Mouse (Mus musculus) forebrain, embryonic 11.5 days (tissue): ENCODE measurements around the gene Fosb. TPM values are rescaled to one million over a fixed set of nuclear protein-coding genes. Genes with fewer than 3 reads are reported as not detected.

ENCODE experiments used
- ATAC-seq: fragments of 200-750 bp; cut with Nextera tagmentation; replicated peaks from 2 replicates; pipeline ENCODE4 v1.8.0; 2017; ENCODE audit warnings: moderate TSS enrichment; ENCODE audit not compliant: low FRiP score
- DNase-seq: peaks from one replicate; pipeline ENCODE4 v3.0.0-alpha.2; 2017; ENCODE audit warnings: low spot score
- H3K27ac ChIP-seq: fragments of 300-500 bp; sonication (generic); 2 replicates; pipeline ENCODE4 v1.5.1; 2014; ENCODE audit warnings: low read depth, low read length
- H3K27me3 ChIP-seq: fragments of 300-500 bp; sonication (generic); 2 replicates; pipeline ENCODE4 v1.6.1; 2014; ENCODE audit warnings: mild to moderate bottlenecking, low read length, mixed read lengths; ENCODE audit not compliant: control insufficient read depth, insufficient read depth
- H3K36me3 ChIP-seq: fragments of 300-500 bp; sonication (generic); 2 replicates; pipeline ENCODE4 v1.6.1; 2014; ENCODE audit warnings: mild to moderate bottlenecking, low read length, moderate library complexity, mixed read lengths; ENCODE audit not compliant: control insufficient read depth, insufficient read depth
- H3K4me1 ChIP-seq: fragments of 300-500 bp; sonication (generic); replicated peaks from 2 replicates; pipeline ENCODE4 v1.6.1; 2014; ENCODE audit warnings: low read length, mixed read lengths; ENCODE audit not compliant: control insufficient read depth, insufficient read depth
- H3K4me2 ChIP-seq: fragments of 300-500 bp; sonication (generic); 2 replicates; pipeline ENCODE4 v1.6.1; 2014; ENCODE audit warnings: low read depth, mild to moderate bottlenecking, low read length, moderate library complexity, mixed read lengths; ENCODE audit not compliant: severe bottlenecking
- H3K4me3 ChIP-seq: fragments of 300-500 bp; sonication (generic); 2 replicates; pipeline ENCODE4 v1.5.1; 2014; ENCODE audit warnings: low read depth, low read length
- H3K9ac ChIP-seq: fragments of 300-500 bp; sonication (generic); 2 replicates; pipeline ENCODE4 v1.6.1; 2014; ENCODE audit warnings: low read length
- H3K9me3 ChIP-seq: fragments of 300-500 bp; sonication (generic); 2 replicates; pipeline ENCODE4 v1.6.1; 2016; ENCODE audit warnings: low read length, mixed read lengths; ENCODE audit not compliant: control insufficient read depth
- WGBS: fragments of 180-500 bp; shearing (Covaris S2); extraction: QIAGEN DNeasy Blood & Tissue Kit; methylation state at CpG from one replicate; pipeline ENCODE4 v1.1.7; 2014; 5-methylcytosine and 5-hydroxymethylcytosine counted together
- polyA plus RNA-seq: library from polyadenylated mRNA; unstranded; fragments of >200 nt; fragmentation: Nextera tagmentation; extraction: Ambion mirVana; gene quantifications from 2 replicates; pipeline ENCODE4 v1.2.1, GENCODE M21; 2014

The Fosb gene
- polyA plus RNA-seq, 1 experiment from 2014 or later, result not detected

DNA sequence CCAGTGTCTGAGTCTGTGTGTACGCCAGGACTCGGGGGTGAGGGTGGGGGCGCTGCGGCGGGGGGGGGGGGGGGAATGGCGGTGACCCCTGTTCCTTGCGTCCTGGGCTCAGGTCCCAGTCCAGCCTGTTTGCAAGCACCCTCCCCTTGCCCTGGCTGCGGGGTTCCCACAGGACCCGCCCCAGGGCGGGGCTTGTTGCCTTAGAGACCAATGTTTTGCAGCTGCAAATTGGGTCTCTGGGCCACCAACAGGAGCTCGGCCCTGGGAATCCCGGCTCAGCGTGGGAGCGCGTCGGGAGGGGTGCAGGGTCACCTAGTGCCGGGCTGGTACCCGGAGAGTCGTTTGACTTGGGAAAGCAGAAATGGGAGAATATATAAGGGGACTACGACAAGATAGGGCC is 16.5 kb upstream of the Fosb start:
- DNase-seq (peak; percentile 90), ATAC-seq (peak; percentile 74)
- WGBS, result 1% methylated on average over 19 of the region's 20 CpGs
- peak overlapping the region; percentile 33 for H3K4me3 ChIP-seq
- no peaks in the 10 kb centered on the region for H3K27me3 ChIP-seq
- no peaks in the 10 kb centered on the region for H3K36me3 ChIP-seq
- peaks cover 12% of the 10 kb centered on the region; the same call in 1 of the 2 replicates for H3K4me1 ChIP-seq
- H3K9ac ChIP-seq, result 0 out of 2 replicates have a peak overlapping the region, but pooled peaks have one; percentile 10
- H3K4me2 ChIP-seq, result peak overlapping the region; percentile 62
- no peaks in the 10 kb centered on the region for H3K9me3 ChIP-seq
- H3K27ac ChIP-seq, result no peak overlapping the region

DNA sequence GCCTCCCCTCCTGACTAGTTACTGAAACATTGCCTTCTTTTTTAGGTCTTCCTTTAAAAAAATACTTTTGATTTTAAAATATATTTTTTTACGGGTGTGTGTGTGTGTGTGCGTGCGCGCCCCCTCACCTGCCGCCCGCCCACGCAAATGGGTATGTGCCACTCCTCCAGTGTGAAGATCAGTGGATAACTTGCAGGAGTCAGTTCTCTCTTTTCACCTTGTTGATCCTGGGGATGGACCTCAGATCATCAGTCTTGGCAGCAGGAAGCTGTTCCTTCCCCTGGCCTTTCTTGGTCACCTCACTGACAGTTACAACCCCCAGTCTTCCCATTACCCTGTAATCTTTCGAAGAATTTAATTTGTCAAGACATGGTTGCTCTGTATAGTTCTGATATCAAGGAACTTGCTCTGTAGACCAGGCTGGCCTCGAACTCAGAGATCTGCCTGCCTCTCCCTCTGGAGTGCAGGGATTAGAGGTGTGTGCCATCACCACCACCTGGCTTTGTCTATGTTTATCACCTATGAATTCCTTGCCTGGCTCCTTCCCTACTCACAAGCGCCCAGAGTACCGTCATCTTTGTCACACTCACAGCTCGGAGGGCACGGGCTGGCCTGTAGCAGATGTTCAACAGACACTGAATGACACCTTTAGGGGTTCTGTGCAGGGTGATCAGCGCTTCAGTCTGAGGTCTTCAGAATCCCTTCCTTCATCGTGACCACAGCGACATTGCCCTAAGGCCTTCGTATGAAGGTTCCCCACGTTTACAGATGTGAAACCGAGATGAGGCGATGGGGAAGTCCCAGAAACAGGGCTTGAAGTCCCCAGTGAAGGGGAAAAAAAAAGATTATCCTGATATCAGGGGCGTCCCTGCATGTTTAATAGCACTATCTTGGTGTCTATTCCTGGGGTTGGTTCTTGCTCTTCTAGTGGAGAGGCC is 15.7 kb upstream of the Fosb start:
- no peak overlapping the region; the same call in 1 of the 2 replicates for H3K4me2 ChIP-seq
- no peak overlapping the region for H3K4me3 ChIP-seq
- 74% methylated on average over 21 of the region's 21 CpGs for WGBS

DNA sequence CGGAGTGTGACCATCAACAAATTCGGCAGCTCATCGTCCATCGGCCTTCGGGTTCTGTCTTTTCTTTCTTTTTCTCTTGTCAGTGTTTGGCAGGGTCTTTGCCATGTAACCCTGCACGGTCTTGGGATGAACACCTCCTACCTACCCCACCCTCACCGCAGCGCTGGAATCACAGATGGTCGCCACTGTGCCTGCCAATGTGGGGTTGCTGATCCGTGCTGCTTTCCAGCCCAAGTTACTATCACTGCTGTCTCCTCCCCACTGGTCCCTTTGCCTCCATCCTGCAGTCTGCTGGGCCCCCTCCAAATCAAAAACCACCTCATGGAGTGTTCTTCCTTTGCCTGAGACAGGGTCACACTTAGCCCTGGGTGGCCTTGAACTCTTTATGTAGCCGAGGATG is 14.4 kb upstream of the Fosb start:
- Histone ChIP-seq H3K36me3 (no peaks in the 10 kb centered on the region), H3K9me3 (no peaks in the 10 kb centered on the region), H3K4me3 (no peak overlapping the region), H3K9ac (no peak overlapping the region), H3K4me2 (no peak overlapping the region), H3K27me3 (no peaks in the 10 kb centered on the region), H3K4me1 (peaks cover 15% of the 10 kb centered on the region; the same call in 1 of the 2 replicates), H3K27ac (no peak overlapping the region)
- no peak for DNase-seq
- ATAC-seq, result no peak
- 87% methylated on average over 11 of the region's 11 CpGs for WGBS

More for the DNA sequence above, 15.7 kb upstream of the Fosb start:
- peaks cover 12% of the 10 kb centered on the region; the same call in 1 of the 2 replicates for H3K4me1 ChIP-seq
- H3K27me3 ChIP-seq, result no peaks in the 10 kb centered on the region
- no peak overlapping the region for H3K9ac ChIP-seq
- DNase-seq (no peak), ATAC-seq (no peak)
- H3K9me3 ChIP-seq, result no peaks in the 10 kb centered on the region
- H3K36me3 ChIP-seq, result no peaks in the 10 kb centered on the region
- H3K27ac ChIP-seq, result no peak overlapping the region

DNA sequence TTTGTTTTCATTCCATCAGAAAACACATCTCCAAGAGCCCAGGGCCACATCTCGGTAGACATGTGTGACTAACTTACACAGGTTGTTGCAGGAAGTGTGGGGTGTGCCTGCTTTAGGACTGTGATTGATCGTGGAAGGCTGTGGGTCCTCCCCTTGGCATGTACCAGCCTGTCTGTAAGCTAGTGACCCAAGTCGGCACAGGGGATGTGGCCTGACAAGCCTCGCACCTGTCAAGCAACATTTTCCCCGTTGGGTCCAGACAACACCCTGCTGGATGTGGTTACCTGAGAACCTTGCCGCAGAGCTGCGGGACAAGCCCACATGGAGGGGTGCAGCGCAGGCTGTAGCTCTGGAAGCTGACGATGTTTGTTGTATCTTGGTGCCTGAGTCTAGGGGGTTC is 12.6 kb upstream of the Fosb start:
- no peaks in the 10 kb centered on the region for H3K36me3 ChIP-seq
- H3K9me3 ChIP-seq, result no peaks in the 10 kb centered on the region
- DNase-seq, result no peak
- no peak for ATAC-seq
- 61% methylated on average over 9 of the region's 9 CpGs for WGBS
- no peak overlapping the region for H3K9ac ChIP-seq
- no peak overlapping the region for H3K27ac ChIP-seq
- no peak overlapping the region for H3K4me2 ChIP-seq
- H3K4me1 ChIP-seq, result peaks cover 11% of the 10 kb centered on the region; the same call in 1 of the 2 replicates
- no peak overlapping the region for H3K4me3 ChIP-seq
- H3K27me3 ChIP-seq, result no peaks in the 10 kb centered on the region

DNA sequence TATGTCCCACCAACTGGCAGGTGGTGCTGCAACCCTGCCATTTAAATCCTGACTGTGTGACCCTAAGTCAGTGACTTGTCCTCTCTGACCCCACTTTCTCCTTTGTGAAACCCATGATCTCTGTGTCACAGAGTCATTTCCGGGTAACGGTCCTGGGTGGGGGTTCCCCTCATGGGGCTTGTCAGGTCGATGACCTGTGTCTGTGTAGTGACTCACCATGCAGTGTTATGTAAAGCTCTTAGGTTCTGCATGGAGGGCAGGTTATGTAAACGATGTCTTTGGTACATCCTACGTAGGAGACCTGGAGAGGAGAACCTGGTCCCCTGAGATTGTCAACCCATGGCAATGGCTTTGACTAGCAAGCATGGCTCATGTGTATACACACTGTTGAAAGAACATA is 11.6 kb upstream of the Fosb start:
- no peak overlapping the region for H3K4me3 ChIP-seq
- peaks cover 4% of the 10 kb centered on the region; the same call in 1 of the 2 replicates for H3K4me1 ChIP-seq
- WGBS, result 75% methylated on average over 5 of the region's 5 CpGs
- ATAC-seq (no peak), DNase-seq (no peak)
- H3K9me3 ChIP-seq, result no peaks in the 10 kb centered on the region
- no peaks in the 10 kb centered on the region for H3K36me3 ChIP-seq
- H3K27ac ChIP-seq, result no peak overlapping the region
- no peak overlapping the region for H3K4me2 ChIP-seq
- H3K27me3 ChIP-seq, result no peaks in the 10 kb centered on the region
- no peak overlapping the region for H3K9ac ChIP-seq

DNA sequence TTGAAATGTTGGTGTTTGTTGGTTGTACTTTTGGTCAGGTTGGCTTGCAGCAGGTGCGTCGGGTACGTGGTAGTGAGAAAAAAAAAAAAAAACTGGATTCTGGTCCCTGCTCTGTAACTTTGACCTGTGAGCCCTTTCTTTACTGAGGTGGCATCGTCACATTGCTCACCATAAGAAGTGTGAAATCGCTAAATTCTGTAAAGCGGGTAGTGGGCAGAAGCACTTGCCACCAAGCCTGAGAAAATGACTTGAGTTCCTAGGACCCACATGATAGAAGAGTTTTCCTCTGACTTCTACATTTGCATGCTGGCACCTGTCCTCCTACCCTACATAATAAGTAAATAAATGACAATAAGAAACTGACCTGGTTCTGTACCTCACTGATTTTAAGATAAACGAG is 10.8 kb upstream of the Fosb start:
- H3K4me3 ChIP-seq, result no peak overlapping the region
- H3K4me2 ChIP-seq, result no peak overlapping the region
- WGBS, result 48% methylated on average over 7 of the region's 7 CpGs
- H3K4me1 ChIP-seq, result peaks cover 3% of the 10 kb centered on the region; the same call in 1 of the 2 replicates
- no peak for ATAC-seq
- no peak for DNase-seq
- H3K27me3 ChIP-seq, result no peaks in the 10 kb centered on the region
- no peaks in the 10 kb centered on the region for H3K36me3 ChIP-seq
- no peaks in the 10 kb centered on the region for H3K9me3 ChIP-seq
- no peak overlapping the region for H3K9ac ChIP-seq
- no peak overlapping the region for H3K27ac ChIP-seq

DNA sequence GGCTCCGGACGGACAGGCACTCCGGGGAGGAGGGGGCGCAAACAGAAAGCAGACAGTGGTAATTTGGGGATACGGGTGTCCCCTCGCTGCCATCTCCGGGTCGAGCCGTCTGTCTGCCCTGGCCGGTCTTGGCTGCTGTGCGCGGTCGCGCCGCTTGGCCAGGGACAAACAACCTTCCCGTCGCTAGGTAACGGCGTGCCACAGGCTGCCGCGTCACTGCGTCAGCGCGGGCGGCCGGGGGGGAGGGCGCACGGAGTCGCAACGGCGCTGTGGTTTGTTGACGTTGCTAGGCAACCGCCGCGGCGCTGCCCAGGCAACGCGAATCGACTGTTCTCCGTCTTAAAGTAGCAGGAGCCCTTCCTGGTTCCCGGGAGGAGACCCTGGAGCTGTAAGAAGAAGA is 10.1 kb upstream of the Fosb start:
- Histone ChIP-seq H3K27ac (no peak overlapping the region), H3K4me1 (peaks cover 3% of the 10 kb centered on the region; the same call in 1 of the 2 replicates), H3K9me3 (no peaks in the 10 kb centered on the region), H3K4me2 (peak overlapping the region; percentile 74), H3K9ac (peak overlapping the region; percentile 35; the same call in 1 of the 2 replicates), H3K27me3 (no peaks in the 10 kb centered on the region), H3K4me3 (peak overlapping the region; percentile 35), H3K36me3 (no peaks in the 10 kb centered on the region)
- ATAC-seq, result peak; percentile 97
- WGBS, result 0% methylated on average over 41 of the region's 41 CpGs
- peak; percentile 98 for DNase-seq

DNA sequence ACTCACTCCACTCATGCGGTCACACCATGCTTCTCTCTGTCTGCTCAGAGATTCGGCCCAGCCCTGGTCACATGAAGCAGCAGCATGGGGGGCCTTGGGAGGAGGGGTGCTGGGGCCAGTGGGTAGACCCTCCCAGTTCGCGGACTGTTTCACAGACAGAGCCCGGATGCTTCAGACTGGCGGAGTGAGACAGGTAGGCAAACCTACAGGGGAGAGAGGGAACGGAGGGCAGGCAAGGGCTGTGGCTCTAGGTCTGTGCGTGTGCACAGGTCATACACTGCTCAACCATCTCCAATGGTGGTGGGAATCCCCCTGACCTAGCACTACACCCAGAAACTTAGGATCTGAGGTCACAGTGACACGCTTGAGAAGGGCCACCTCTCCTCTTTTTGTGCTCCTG is 9.6 kb upstream of the Fosb start:
- no peaks in the 10 kb centered on the region for H3K27me3 ChIP-seq
- 18% methylated on average over 9 of the region's 9 CpGs for WGBS

More for the DNA sequence above, 9.6 kb upstream of the Fosb start:
- peaks cover 3% of the 10 kb centered on the region; the same call in 1 of the 2 replicates for H3K4me1 ChIP-seq
- no peaks in the 10 kb centered on the region for H3K36me3 ChIP-seq
- peak; percentile 57 for ATAC-seq
- peak overlapping the region; percentile 35 for H3K4me3 ChIP-seq
- no peak for DNase-seq
- H3K9ac ChIP-seq, result peak overlapping the region; percentile 35; the same call in 1 of the 2 replicates
- no peak overlapping the region for H3K27ac ChIP-seq
- peak overlapping the region; percentile 74 for H3K4me2 ChIP-seq
- H3K9me3 ChIP-seq, result no peaks in the 10 kb centered on the region
